Mouse (Mus musculus) limb, embryonic 14.5 days (tissue): ENCODE results near the gene Acox2. TPM values are rescaled to one million over a fixed set of nuclear protein-coding genes. Genes with fewer than 3 reads are reported as not detected.

Experiments
- ATAC-seq: fragments of 200-750 bp; cut with Nextera tagmentation; 2 replicates; pipeline ENCODE4 v1.8.0; 2017; ENCODE audit warnings: low read depth, moderate number of reproducible peaks, moderate TSS enrichment; ENCODE audit not compliant: low FRiP score
- DNase-seq: peaks from one replicate; pipeline ENCODE4 v3.0.0-alpha.2; 2015; ENCODE audit warnings: low spot score
- H3K27ac ChIP-seq: fragments of 300-500 bp; sonication (generic); replicated peaks from 2 replicates; pipeline ENCODE4 v1.5.1; 2014; ENCODE audit warnings: low read depth, mild to moderate bottlenecking, low read length, moderate library complexity, mixed read lengths
- H3K27me3 ChIP-seq: fragments of 300-500 bp; sonication (generic); 2 replicates; pipeline ENCODE4 v1.6.1; 2014; ENCODE audit warnings: low read length, mixed read lengths; ENCODE audit not compliant: control insufficient read depth, insufficient read depth
- H3K36me3 ChIP-seq: fragments of 300-500 bp; sonication (generic); 2 replicates; pipeline ENCODE4 v1.6.1; 2014; ENCODE audit warnings: mild to moderate bottlenecking, low read length, moderate library complexity, mixed read lengths; ENCODE audit not compliant: control insufficient read depth, insufficient read depth
- H3K4me1 ChIP-seq: fragments of 300-500 bp; sonication (generic); 2 replicates; pipeline ENCODE4 v1.6.1; 2014; ENCODE audit warnings: antibody characterized with exemption, low read length, mixed read lengths; ENCODE audit not compliant: control insufficient read depth, insufficient read depth
- H3K4me2 ChIP-seq: fragments of 300-500 bp; sonication (generic); replicated peaks from 2 replicates; pipeline ENCODE4 v1.6.1; 2014; ENCODE audit warnings: low read depth, mild to moderate bottlenecking, low read length, moderate library complexity; ENCODE audit not compliant: severe bottlenecking
- H3K4me3 ChIP-seq: fragments of 300-500 bp; sonication (generic); replicated peaks from 2 replicates; pipeline ENCODE4 v1.5.1; 2014; ENCODE audit warnings: low read length
- H3K9ac ChIP-seq: fragments of 300-500 bp; sonication (generic); 2 replicates; pipeline ENCODE4 v1.6.1; 2014; ENCODE audit warnings: mild to moderate bottlenecking, low read depth, low read length, moderate library complexity; ENCODE audit not compliant: severe bottlenecking
- H3K9me3 ChIP-seq: fragments of 300-500 bp; sonication (generic); 2 replicates; pipeline ENCODE4 v1.6.1; 2016; ENCODE audit warnings: low read length; ENCODE audit not compliant: control insufficient read depth
- POLR2A ChIP-seq: fragments of 200-500 bp; IDR thresholded peaks from 2 replicates; pipeline ENCODE4 v1.8.0; 2012; ENCODE audit warnings: inconsistent platforms, mild to moderate bottlenecking, moderate library complexity, borderline replicate concordance; ENCODE audit not compliant: insufficient read depth, insufficient read length; ENCODE audit errors: extremely low read depth
- WGBS: fragments of 180-500 bp; shearing (Covaris S2); extraction: QIAGEN DNeasy Blood & Tissue Kit; methylation state at CpG from one replicate; pipeline ENCODE4 v1.1.7; 2014; 5-methylcytosine and 5-hydroxymethylcytosine counted together
- polyA plus RNA-seq, 2 experiments: library from polyadenylated mRNA; depleted of rRNA in 1 of 2; stranded (reverse) in 1 of 2; unstranded in 1 of 2; fragments of >200 nt; fragmentation: Nextera tagmentation in 1 of 2; extraction: Ambion mirVana in 1 of 2; gene quantifications; 2 replicates each; pipeline versions ENCODE4 v1.2.1 to v1.2.3; 2012 to 2014

The Acox2 gene
- polyA plus RNA-seq, 2 experiments: 0.41 TPM; not detected in 1

DNA sequence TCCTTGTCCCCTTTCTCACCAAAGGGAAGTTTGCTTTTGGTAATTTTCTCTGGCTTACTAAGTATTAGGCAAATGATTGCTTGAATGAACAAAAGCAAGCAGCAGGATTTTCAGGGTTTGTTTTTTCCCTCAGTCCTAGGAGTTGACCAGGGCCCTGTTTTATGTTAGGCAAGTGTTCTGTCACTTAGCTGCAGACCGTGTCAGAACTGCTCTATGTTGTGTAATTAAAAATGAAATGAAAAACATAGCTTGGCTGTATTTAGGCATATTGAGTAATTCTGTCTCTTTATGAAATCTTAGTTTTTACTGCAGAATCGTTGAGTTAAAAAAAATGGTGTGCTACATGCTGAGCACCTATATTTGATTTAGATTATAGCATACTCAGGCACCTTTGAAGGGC lies 34.3 kb downstream of the Acox2 start:
- no peak for ATAC-seq
- peaks cover 8% of the 10 kb centered on the region; the same call in 1 of the 2 replicates for H3K36me3 ChIP-seq
- 61% methylated on average over 2 of the region's 2 CpGs for WGBS

GRCm38 (mm10) chr14:8223506-8224293 lies 35.5 kb downstream of the Acox2 start:
- TF ChIP-seq POLR2A: no peak
- peaks cover 8% of the 10 kb centered on the region; the same call in 1 of the 2 replicates for H3K36me3 ChIP-seq
- no peaks in the 10 kb centered on the region for H3K27me3 ChIP-seq
- no peak overlapping the region for H3K4me3 ChIP-seq
- 91% methylated on average over 10 of the region's 10 CpGs for WGBS
- no peak overlapping the region for H3K9ac ChIP-seq
- no peaks in the 10 kb centered on the region for H3K4me1 ChIP-seq
- no peak overlapping the region for H3K27ac ChIP-seq
- no peaks in the 10 kb centered on the region for H3K9me3 ChIP-seq
- ATAC-seq (no peak), DNase-seq (no peak)
- H3K4me2 ChIP-seq: no peak overlapping the region

More for the DNA sequence above, 34.3 kb downstream of the Acox2 start:
- H3K4me2 ChIP-seq: no peak overlapping the region
- TF ChIP-seq POLR2A: no peak
- no peaks in the 10 kb centered on the region for H3K9me3 ChIP-seq
- no peak overlapping the region for H3K9ac ChIP-seq
- H3K27ac ChIP-seq: no peak overlapping the region
- no peaks in the 10 kb centered on the region for H3K27me3 ChIP-seq
- DNase-seq: no peak
- H3K4me1 ChIP-seq: no peaks in the 10 kb centered on the region
- H3K4me3 ChIP-seq: no peak overlapping the region

DNA sequence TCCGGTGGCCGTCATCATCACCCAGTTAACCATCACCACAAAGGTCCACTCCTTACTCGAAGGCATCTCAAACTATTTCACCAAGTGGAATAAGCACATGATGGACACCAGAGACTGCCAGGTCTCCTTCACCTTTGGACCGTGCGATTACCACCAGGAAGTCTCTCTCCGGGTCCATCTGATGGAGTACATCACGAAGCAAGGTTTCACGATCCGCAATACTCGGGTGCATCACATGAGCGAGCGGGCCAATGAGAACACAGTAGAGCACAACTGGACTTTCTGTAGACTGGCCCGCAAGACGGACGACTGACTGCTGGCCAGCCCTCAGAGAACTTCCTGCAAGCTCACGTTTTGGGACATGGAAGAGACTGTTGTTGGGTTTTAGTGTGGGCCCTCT lies 36.6 kb downstream of the Acox2 start:
- ATAC-seq (no peak), DNase-seq (no peak)
- 89% methylated on average over 16 of the region's 16 CpGs for WGBS
- Histone ChIP-seq H3K9me3 (no peaks in the 10 kb centered on the region), H3K36me3 (peaks cover 8% of the 10 kb centered on the region; the same call in 1 of the 2 replicates), H3K4me3 (no peak overlapping the region), H3K27me3 (no peaks in the 10 kb centered on the region), H3K27ac (no peak overlapping the region), H3K4me2 (no peak overlapping the region), H3K9ac (no peak overlapping the region), H3K4me1 (no peaks in the 10 kb centered on the region)
- no peak for TF ChIP-seq POLR2A

DNA sequence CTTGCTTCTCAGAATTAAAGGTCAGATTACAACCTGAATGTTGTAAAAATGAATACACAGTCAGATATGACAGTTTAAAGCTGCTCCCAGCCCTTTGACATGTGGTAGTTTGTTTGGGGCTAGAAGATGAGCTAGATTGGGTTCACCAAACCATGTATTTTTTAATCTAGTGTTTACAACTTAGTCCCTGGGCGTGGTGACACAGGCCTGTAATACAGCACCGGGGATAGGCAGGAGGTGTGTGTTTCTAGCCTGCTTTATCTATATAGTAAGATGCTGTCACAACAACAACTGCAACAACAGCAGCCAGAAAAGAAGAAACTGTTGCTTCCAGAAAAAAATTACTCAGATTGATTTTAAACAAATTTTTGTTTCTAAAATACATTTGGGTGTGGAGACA lies 38.2 kb downstream of the Acox2 start:
- Histone ChIP-seq H3K4me3 (no peak overlapping the region), H3K36me3 (peaks cover 8% of the 10 kb centered on the region; the same call in 1 of the 2 replicates), H3K27me3 (no peaks in the 10 kb centered on the region), H3K9me3 (no peaks in the 10 kb centered on the region), H3K9ac (no peak overlapping the region), H3K27ac (no peak overlapping the region), H3K4me1 (peaks cover 4% of the 10 kb centered on the region; the same call in 1 of the 2 replicates), H3K4me2 (no peak overlapping the region)
- TF ChIP-seq POLR2A: no peak
- DNase-seq (no peak), ATAC-seq (no peak)
- 94% methylated on average over 2 of the region's 2 CpGs for WGBS

DNA sequence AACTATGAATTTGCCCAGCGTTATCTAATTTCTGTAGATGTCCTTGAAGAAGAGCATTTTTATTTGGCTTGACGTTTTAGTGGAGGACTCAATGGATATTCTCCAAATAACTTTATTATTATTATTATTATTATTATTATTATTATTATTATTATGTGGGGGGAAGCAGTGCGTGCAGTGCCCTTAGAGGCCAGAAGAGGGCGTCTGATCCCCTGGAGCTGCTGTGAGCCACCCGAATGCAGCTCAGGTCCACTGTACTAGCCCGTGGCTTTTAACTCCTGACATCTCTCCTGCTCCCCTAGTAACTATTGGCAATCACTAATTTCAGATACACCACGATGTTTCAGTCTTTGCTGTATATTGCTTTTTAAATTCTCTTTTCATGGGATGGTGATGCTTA lies 38.8 kb downstream of the Acox2 start:
- no peak overlapping the region for H3K4me3 ChIP-seq
- H3K36me3 ChIP-seq: peaks cover 8% of the 10 kb centered on the region; the same call in 1 of the 2 replicates
- no peak overlapping the region for H3K9ac ChIP-seq
- no peak overlapping the region for H3K4me2 ChIP-seq
- H3K4me1 ChIP-seq: peaks cover 10% of the 10 kb centered on the region; the same call in 1 of the 2 replicates
- ATAC-seq: no peak
- TF ChIP-seq POLR2A: no peak
- no peak overlapping the region for H3K27ac ChIP-seq
- no peaks in the 10 kb centered on the region for H3K27me3 ChIP-seq
- no peak for DNase-seq
- no peaks in the 10 kb centered on the region for H3K9me3 ChIP-seq
- 69% methylated on average over 7 of the region's 7 CpGs for WGBS
